Mouse (Mus musculus): ENCODE results near the gene Arhgap9. TPM values are rescaled to one million over a fixed set of nuclear protein-coding genes. Genes with fewer than 3 reads are reported as not detected.

The Arhgap9 gene
- total and polyA plus RNA-seq, 3 experiments = 2.3 to 4.8 (median 2.4) TPM

DNA sequence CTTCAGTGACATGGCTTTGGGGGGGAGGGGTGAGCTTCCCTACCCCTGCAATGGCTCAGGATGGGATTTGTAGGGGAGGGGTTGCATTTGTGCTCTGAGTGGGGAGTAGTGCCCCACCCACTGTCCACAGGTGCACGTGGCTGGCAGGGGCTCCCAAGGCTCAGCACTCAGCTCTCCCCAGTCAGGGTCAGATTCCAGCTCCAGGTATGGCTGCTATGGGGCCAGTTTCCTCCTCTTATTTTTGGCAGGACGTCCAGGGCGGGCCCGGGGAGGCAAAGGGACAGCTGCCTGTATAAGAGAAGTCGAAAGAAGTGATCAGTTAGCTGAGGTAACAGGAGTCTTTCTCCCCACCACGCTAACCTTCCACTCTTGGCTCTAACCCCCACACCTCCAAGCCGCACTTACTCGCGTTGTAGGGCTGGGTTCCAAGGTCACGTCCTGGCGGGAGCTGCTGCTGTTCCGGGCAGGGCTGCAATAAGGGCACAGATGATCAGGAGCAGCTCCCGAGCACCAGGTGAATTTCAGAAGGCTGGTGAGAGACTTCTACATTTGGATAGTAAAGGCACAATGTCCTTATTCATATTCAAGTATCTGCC lies 39.0 kb upstream of the Arhgap9 start:
- H3K79me2 ChIP-seq (replicated peaks; ENCODE audit: control insufficient read depth, insufficient read depth, low read length) = no peaks in the 10 kb centered on the region; the same call in 1 of the 2 replicates
- intact Hi-C loops (cut with DNase I) = no loop called here
- no peaks in the 10 kb centered on the region for H3K36me3 ChIP-seq (ENCODE audit: control insufficient read depth, insufficient read depth, low read length)
- H3K27ac ChIP-seq = no peak overlapping the region
- 33% methylated on average over 13 of the region's 13 CpGs for WGBS
- TF ChIP-seq POLR2A (IDR thresholded peaks at IDR 0.05; ENCODE audit: insufficient read depth, low read depth, low read length) = no peak
- TF ChIP-seq EP300 (IDR thresholded peaks at IDR 0.05; ENCODE audit: insufficient read depth, low read depth, low read length) = no peak
- TF ChIP-seq CTCF (IDR thresholded peaks at IDR 0.05) = no peak
- H3K27me3 ChIP-seq (ENCODE audit: control insufficient read depth, insufficient read depth, low read length) = no peaks in the 10 kb centered on the region
- H3K4me1 ChIP-seq (ENCODE audit: control insufficient read depth, insufficient read depth, low read length) = peaks cover 10% of the 10 kb centered on the region
- DNase-seq = peak; percentile 36 to 49
- no peak overlapping the region for H3K4me3 ChIP-seq
- no peak overlapping the region for H3K9ac ChIP-seq (ENCODE audit: low read depth, low read length)

DNA sequence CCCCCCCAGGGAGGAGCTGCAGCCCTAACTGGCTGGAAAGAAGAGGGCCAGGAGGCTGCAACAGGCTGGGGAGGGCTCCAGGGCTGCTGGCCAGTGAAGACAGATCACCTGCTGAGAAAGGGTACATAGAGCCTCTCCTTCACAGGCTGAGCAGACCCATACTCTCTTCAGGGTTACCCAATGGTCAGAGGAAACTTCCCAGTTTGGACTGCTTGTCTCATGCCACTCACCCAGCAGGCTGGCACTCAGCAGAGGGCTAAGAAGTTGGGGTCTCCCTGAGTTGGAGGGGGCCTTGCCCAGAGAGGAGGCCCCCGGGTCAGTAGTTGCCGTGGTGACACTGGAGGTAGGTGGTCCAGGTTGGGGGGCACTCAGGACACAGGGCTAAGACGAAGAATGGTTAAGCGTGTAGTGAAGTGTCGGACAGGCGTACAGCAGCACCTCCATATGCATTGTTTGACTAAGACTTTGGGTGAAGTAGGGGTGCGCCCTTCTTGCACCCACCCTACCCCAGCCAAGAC lies 37.6 kb upstream of the Arhgap9 start:
- peaks cover 11% of the 10 kb centered on the region for H3K4me1 ChIP-seq (ENCODE audit: control insufficient read depth, insufficient read depth, low read length)
- TF ChIP-seq EP300 (IDR thresholded peaks at IDR 0.05; ENCODE audit: insufficient read depth, low read depth, low read length) = no peak
- TF ChIP-seq POLR2A (IDR thresholded peaks at IDR 0.05; ENCODE audit: insufficient read depth, low read depth, low read length) = no peak
- no peak for TF ChIP-seq CTCF (IDR thresholded peaks at IDR 0.05)
- no peaks in the 10 kb centered on the region for H3K27me3 ChIP-seq (ENCODE audit: control insufficient read depth, insufficient read depth, low read length)
- WGBS = 94% methylated on average over 7 of the region's 7 CpGs
- DNase-seq = no peak
- H3K79me2 ChIP-seq (replicated peaks; ENCODE audit: control insufficient read depth, insufficient read depth, low read length) = no peaks in the 10 kb centered on the region
- no peaks in the 10 kb centered on the region for H3K36me3 ChIP-seq (ENCODE audit: control insufficient read depth, insufficient read depth, low read length)
- intact Hi-C loops (cut with DNase I) = no loop called here
- H3K4me3 ChIP-seq = no peak overlapping the region
- H3K9ac ChIP-seq (ENCODE audit: low read depth, low read length) = no peak overlapping the region
- no peak overlapping the region for H3K27ac ChIP-seq

DNA sequence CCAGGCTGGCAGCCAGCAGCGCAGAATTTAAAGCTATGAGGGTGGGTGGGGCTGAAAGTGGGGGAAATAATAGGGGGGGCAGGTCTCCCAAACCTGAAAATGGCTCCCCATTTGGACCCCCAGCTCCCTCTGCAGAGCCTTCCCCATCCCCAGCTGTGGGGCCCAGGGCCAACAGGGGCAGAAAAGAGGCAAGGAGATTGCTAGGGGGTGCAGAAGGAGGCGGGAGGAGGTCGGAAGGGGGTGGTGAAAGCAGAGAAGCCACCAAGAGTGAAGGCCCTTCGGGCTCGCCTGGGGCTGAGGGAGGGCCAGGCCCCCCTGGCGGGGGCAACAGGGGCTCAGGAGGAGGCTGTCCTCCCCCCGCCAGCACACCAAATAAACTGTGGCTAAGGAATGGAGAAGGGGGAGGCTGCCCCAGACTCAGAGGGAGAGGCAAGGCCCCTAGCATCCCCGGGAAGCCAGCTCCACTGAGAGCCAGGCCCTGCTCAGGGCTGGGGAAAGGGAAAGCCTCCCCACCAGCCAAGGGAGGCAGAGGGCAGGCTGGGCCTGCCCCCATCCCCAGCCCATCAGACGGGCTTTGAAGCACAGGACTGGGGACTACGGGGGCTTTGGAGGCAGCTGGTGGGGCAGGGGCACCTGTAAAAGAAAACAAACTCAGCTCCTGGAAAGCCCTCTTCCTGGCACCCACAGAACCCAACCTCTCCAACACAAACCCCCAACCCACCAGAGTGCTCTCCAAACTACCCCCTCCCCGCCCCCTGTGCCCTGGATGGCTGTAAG lies 36.9 kb upstream of the Arhgap9 start:
- peaks cover 15% of the 10 kb centered on the region for H3K4me1 ChIP-seq (ENCODE audit: control insufficient read depth, insufficient read depth, low read length)
- H3K4me3 ChIP-seq = no peak overlapping the region
- DNase-seq = no peak
- no peak overlapping the region for H3K9ac ChIP-seq (ENCODE audit: low read depth, low read length)
- TF ChIP-seq POLR2A (IDR thresholded peaks at IDR 0.05; ENCODE audit: insufficient read depth, low read depth, low read length) = no peak
- no peak for TF ChIP-seq EP300 (IDR thresholded peaks at IDR 0.05; ENCODE audit: insufficient read depth, low read depth, low read length)
- TF ChIP-seq CTCF (IDR thresholded peaks at IDR 0.05) = no peak
- intact Hi-C loops (cut with DNase I) = no loop called here
- H3K79me2 ChIP-seq (replicated peaks; ENCODE audit: control insufficient read depth, insufficient read depth, low read length) = no peaks in the 10 kb centered on the region
- no peaks in the 10 kb centered on the region for H3K36me3 ChIP-seq (ENCODE audit: control insufficient read depth, insufficient read depth, low read length)
- no peak overlapping the region for H3K27ac ChIP-seq
- 84% methylated on average over 10 of the region's 11 CpGs for WGBS
- no peaks in the 10 kb centered on the region for H3K27me3 ChIP-seq (ENCODE audit: control insufficient read depth, insufficient read depth, low read length)

DNA sequence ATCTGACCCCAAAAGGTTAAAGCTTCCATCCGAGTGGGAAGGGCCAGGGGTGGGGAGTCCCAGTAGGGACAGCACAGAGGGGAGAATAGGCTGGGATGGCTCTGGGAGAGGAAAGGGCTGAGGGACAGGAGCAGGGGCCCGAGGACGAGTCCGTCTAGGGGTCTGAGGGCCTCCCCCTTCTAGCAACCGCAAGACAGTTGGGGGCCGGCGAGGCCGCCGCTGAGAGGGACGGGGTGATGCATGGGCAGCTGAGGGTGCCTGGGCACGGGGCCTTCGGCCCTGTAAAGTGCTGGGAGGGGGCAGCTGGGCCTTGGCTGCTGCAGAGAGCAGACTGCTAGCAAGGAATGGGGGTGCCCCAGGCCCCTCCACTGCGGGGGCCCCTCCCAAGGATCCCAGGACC lies 36.1 kb upstream of the Arhgap9 start:
- TF ChIP-seq CTCF (IDR thresholded peaks at IDR 0.05) (no peak), POLR2A (IDR thresholded peaks at IDR 0.05; ENCODE audit: insufficient read depth, low read depth, low read length) (no peak), EP300 (IDR thresholded peaks at IDR 0.05; ENCODE audit: insufficient read depth, low read depth, low read length) (no peak)
- peak in 1 of 2 experiments; percentile 38 for DNase-seq
- WGBS = 83% methylated on average over 13 of the region's 13 CpGs
- Histone ChIP-seq H3K79me2 (replicated peaks; ENCODE audit: control insufficient read depth, insufficient read depth, low read length) (no peaks in the 10 kb centered on the region), H3K27ac (no peak overlapping the region), H3K4me1 (ENCODE audit: control insufficient read depth, insufficient read depth, low read length) (peaks cover 15% of the 10 kb centered on the region), H3K4me3 (no peak overlapping the region), H3K9ac (ENCODE audit: low read depth, low read length) (no peak overlapping the region), H3K27me3 (ENCODE audit: control insufficient read depth, insufficient read depth, low read length) (no peaks in the 10 kb centered on the region), H3K36me3 (ENCODE audit: control insufficient read depth, insufficient read depth, low read length) (no peaks in the 10 kb centered on the region)
- intact Hi-C loops (cut with DNase I) = no loop called here

DNA sequence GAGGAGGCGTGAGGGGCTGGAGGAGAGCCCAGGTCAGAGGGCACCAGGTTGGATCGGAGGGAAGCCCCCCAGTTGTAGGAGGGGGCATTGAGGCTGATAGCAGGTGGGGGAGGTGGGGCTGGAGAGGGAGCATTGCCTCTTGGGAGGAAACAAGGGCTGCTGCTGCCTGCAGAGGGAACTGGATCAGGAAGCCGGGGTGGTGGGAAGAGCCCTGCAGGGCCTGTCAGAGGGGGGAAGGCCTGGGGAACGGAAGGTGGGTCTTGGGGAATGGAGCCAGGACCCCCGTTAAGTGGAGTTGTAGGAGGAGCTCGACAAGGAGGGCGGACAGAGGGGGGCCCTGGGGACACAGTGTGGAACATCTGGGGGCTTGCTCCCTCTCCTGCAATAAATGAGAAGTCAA lies 35.6 kb upstream of the Arhgap9 start:
- DNase-seq = no peak
- H3K79me2 ChIP-seq (replicated peaks; ENCODE audit: control insufficient read depth, insufficient read depth, low read length) = no peaks in the 10 kb centered on the region
- no peak overlapping the region for H3K9ac ChIP-seq (ENCODE audit: low read depth, low read length)
- peaks cover 15% of the 10 kb centered on the region for H3K4me1 ChIP-seq (ENCODE audit: control insufficient read depth, insufficient read depth, low read length)
- no peak overlapping the region for H3K4me3 ChIP-seq
- no peak overlapping the region for H3K27ac ChIP-seq
- TF ChIP-seq CTCF (IDR thresholded peaks at IDR 0.05) (no peak), EP300 (IDR thresholded peaks at IDR 0.05; ENCODE audit: insufficient read depth, low read depth, low read length) (no peak), POLR2A (IDR thresholded peaks at IDR 0.05; ENCODE audit: insufficient read depth, low read depth, low read length) (no peak)
- intact Hi-C loops (cut with DNase I) = no loop called here
- WGBS = 43% methylated on average over 7 of the region's 7 CpGs
- H3K36me3 ChIP-seq (ENCODE audit: control insufficient read depth, insufficient read depth, low read length) = no peaks in the 10 kb centered on the region
- no peaks in the 10 kb centered on the region for H3K27me3 ChIP-seq (ENCODE audit: control insufficient read depth, insufficient read depth, low read length)

DNA sequence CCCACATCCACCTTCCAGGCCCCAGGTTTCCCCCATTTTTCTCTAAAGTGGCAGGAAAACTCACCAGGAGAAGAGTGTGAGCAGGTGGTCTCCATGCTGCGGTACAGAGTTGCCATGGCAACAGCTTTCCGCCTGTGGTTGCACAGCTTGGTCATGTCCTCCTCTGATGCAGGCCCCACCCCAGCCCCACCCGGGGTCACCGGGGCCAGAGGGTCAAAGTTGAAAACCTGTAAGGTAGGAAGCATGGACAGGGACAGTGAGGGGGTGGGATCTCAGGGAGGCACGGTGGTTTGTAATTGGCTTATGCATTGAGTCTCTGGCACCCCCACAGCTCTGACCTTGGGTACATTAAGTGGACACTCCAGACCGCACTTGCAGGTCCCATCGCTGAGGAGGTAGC lies 35.0 kb upstream of the Arhgap9 start:
- no peaks in the 10 kb centered on the region for H3K36me3 ChIP-seq (ENCODE audit: control insufficient read depth, insufficient read depth, low read length)
- 55% methylated on average over 7 of the region's 7 CpGs for WGBS
- H3K27me3 ChIP-seq (ENCODE audit: control insufficient read depth, insufficient read depth, low read length) = no peaks in the 10 kb centered on the region
- no peak overlapping the region for H3K4me3 ChIP-seq
- no peak overlapping the region; the same call in 1 of the 2 replicates for H3K27ac ChIP-seq
- DNase-seq = no peak
- no peak overlapping the region for H3K9ac ChIP-seq (ENCODE audit: low read depth, low read length)
- TF ChIP-seq EP300 (IDR thresholded peaks at IDR 0.05; ENCODE audit: insufficient read depth, low read depth, low read length) = no peak
- no peak for TF ChIP-seq POLR2A (IDR thresholded peaks at IDR 0.05; ENCODE audit: insufficient read depth, low read depth, low read length)
- TF ChIP-seq CTCF (IDR thresholded peaks at IDR 0.05) = no peak
- H3K79me2 ChIP-seq (replicated peaks; ENCODE audit: control insufficient read depth, insufficient read depth, low read length) = no peaks in the 10 kb centered on the region
- H3K4me1 ChIP-seq (ENCODE audit: control insufficient read depth, insufficient read depth, low read length) = peaks cover 17% of the 10 kb centered on the region
- intact Hi-C loops (cut with DNase I) = no loop called here

Measured in heart, adult 2 months (tissue).